Mouse (Mus musculus): ENCODE measurements around the gene Phf19. TPM values are rescaled to one million over a fixed set of nuclear protein-coding genes. Genes with fewer than 3 reads are reported as not detected.

Phf19 gene
- total and polyA plus RNA-seq, 3 experiments, result 10.2 to 26.2 TPM; not detected in 1

DNA sequence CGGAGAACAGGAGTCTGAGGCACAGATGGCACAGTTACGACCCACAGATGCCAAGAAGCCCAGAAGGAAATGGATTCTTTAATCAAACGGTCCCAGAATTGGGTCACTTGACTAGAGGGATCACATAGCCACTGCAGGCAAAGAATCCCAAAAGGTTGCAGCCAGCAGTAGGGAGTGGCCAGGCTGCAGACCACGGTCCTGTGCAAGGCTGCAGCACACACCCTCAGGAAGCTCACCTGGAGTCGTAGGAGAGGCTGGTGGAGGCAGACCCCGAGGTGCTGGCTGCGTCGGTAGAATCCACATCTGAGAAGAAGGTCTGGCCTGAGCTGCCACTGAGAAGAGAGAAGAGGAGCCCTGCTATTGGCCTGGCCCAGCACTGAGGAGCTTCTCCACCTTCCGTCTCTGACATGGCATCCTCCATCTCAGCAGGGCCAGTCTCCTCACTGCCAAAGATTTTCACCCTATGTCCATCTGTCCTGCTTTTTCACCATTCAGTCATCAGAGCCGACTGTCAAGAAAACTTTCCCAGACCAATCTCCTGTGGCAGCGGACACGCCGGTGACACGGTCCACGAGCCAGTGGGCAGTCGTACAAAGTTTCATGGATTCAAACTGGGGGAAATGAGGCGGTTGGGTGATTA lies 16.9 kb downstream of the Phf19 start:
- no peak for DNase-seq (ENCODE audit: low read depth, low spot score)
- no peaks in the 10 kb centered on the region for H3K27me3 ChIP-seq (ENCODE audit: control insufficient read depth in 1 of 2, insufficient read depth in 2 of 2, low read length in 2 of 2)
- H3K4me1 ChIP-seq (ENCODE audit: control insufficient read depth in 1 of 2, insufficient read depth in 2 of 2, low read length in 2 of 2), result no peaks in the 10 kb centered on the region
- H3K36me3 ChIP-seq (ENCODE audit: control insufficient read depth in 1 of 2, insufficient read depth in 2 of 2, low read length in 2 of 2), result no peaks in the 10 kb centered on the region
- H3K79me2 ChIP-seq (ENCODE audit: control insufficient read depth, insufficient read depth, low read length, poor library complexity), result no peaks in the 10 kb centered on the region
- no peak overlapping the region for H3K9ac ChIP-seq (ENCODE audit: control insufficient read depth, low read depth, low read length, poor library complexity, severe bottlenecking)
- no peaks in the 10 kb centered on the region for H3K9me3 ChIP-seq (replicated peaks; ENCODE audit: insufficient read depth, low read length)
- TF ChIP-seq TCF12 (IDR thresholded peaks at IDR 0.05; ENCODE audit: low read depth, low read length) (no peak), MEF2A (IDR thresholded peaks at IDR 0.05; ENCODE audit: extremely low read depth, insufficient replicate concordance, low read depth, low read length, poor library complexity, severe bottlenecking) (no peak), BHLHE40 (IDR thresholded peaks at IDR 0.05; ENCODE audit: borderline replicate concordance, low read depth, low read length) (no peak), NELFE (IDR thresholded peaks at IDR 0.05; ENCODE audit: low read depth, low read length) (no peak), ZKSCAN1 (IDR thresholded peaks at IDR 0.05; ENCODE audit: low read depth, low read length) (no peak), MXI1 (IDR thresholded peaks at IDR 0.05; ENCODE audit: low read depth, low read length) (no peak), E2F4 (IDR thresholded peaks at IDR 0.05; ENCODE audit: borderline replicate concordance, low read depth, low read length) (no peak), MAX (IDR thresholded peaks at IDR 0.05; ENCODE audit: low read length) (no peak), CTCF (IDR thresholded peaks at IDR 0.05 in 2 of 3, conservative IDR thresholded peaks at IDR 0.05 in 1 of 3; ENCODE audit: control insufficient read depth in 1 of 3, insufficient read depth in 1 of 3, low read depth in 2 of 3, low read length in 3 of 3, poor library complexity in 1 of 3, severe bottlenecking in 1 of 3) (no peak), NRF1 (IDR thresholded peaks at IDR 0.05; ENCODE audit: insufficient read depth, low read depth, low read length, poor library complexity, severe bottlenecking) (no peak), RAD21 (IDR thresholded peaks at IDR 0.05; ENCODE audit: low read depth, low read length) (no peak), TAL1 (IDR thresholded peaks at IDR 0.05; ENCODE audit: low read length) (no peak), SMC3 (IDR thresholded peaks at IDR 0.05; ENCODE audit: low read depth, low read length) (no peak), CHD1 (IDR thresholded peaks at IDR 0.05; ENCODE audit: low read depth, low read length) (no peak), EP300 (IDR thresholded peaks at IDR 0.05; ENCODE audit: low read depth in 1 of 2, low read length in 2 of 2) (no peak), UBTF (IDR thresholded peaks at IDR 0.05; ENCODE audit: borderline replicate concordance, insufficient read depth, low read depth, low read length) (no peak), TBP (IDR thresholded peaks at IDR 0.05; ENCODE audit: low read depth, low read length) (no peak)
- no peak overlapping the region for H3K27ac ChIP-seq (ENCODE audit: control insufficient read depth, low read depth, low read length)
- no peak overlapping the region for H3K4me3 ChIP-seq (ENCODE audit: control insufficient read depth in 1 of 2, insufficient read depth in 1 of 2, low read depth in 2 of 2, low read length in 2 of 2)

DNA sequence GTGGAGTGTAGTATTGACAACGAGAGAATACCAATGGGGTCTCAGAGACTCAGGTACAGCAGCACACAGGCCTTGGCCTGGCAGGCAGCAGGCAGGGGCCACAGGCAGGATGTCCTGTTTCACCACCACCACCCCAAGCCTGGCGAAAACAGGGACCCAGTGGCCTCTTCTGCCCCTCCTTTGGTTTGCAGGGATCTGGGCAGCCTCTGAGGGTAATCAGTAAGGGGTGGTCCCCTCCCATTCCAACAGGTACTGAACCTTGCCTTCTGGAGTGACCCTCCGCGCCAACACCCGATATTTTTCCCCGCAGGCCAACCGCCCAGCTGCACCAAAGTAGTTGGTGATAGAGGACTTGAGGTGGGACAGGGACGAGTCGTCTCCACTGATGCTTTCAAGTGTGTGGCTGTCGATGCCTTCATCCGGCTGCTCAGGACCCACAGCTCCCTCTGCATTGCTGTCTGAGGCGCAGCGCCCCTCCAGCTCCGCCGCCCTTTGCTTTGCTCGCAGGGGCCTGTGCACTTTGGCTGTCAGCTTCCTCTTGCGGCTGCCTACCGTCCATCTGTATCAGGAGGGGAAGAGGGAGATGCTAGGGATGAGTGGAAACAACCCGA lies 18.2 kb downstream of the Phf19 start:
- H3K4me1 ChIP-seq (ENCODE audit: control insufficient read depth in 1 of 2, insufficient read depth in 2 of 2, low read length in 2 of 2), result no peaks in the 10 kb centered on the region
- TF ChIP-seq ZNF384 (IDR thresholded peaks at IDR 0.05; ENCODE audit: low read depth, low read length), result no peak
- TF ChIP-seq HCFC1 (IDR thresholded peaks at IDR 0.05; ENCODE audit: low read depth, low read length), result no peak
- no peak for TF ChIP-seq POLR2AphosphoS2 (IDR thresholded peaks at IDR 0.05; ENCODE audit: low read length)
- TF ChIP-seq JUND (IDR thresholded peaks at IDR 0.05; ENCODE audit: low read depth, low read length), result no peak
- TF ChIP-seq RCOR1 (IDR thresholded peaks at IDR 0.05; ENCODE audit: low read depth, low read length), result no peak
- no peaks in the 10 kb centered on the region for H3K9me3 ChIP-seq (replicated peaks; ENCODE audit: insufficient read depth, low read length)
- no peak overlapping the region for H3K27ac ChIP-seq (ENCODE audit: control insufficient read depth, low read depth, low read length)
- H3K36me3 ChIP-seq (ENCODE audit: control insufficient read depth in 1 of 2, insufficient read depth in 2 of 2, low read length in 2 of 2), result no peaks in the 10 kb centered on the region
- H3K79me2 ChIP-seq (ENCODE audit: control insufficient read depth, insufficient read depth, low read length, poor library complexity), result no peaks in the 10 kb centered on the region
- no peaks in the 10 kb centered on the region for H3K27me3 ChIP-seq (ENCODE audit: control insufficient read depth in 1 of 2, insufficient read depth in 2 of 2, low read length in 2 of 2)
- H3K9ac ChIP-seq (ENCODE audit: control insufficient read depth, low read depth, low read length, poor library complexity, severe bottlenecking), result no peak overlapping the region
- no peak overlapping the region for H3K4me3 ChIP-seq (ENCODE audit: control insufficient read depth in 1 of 2, insufficient read depth in 1 of 2, low read depth in 2 of 2, low read length in 2 of 2)
- DNase-seq (ENCODE audit: low read depth, low spot score), result no peak

Measured in MEL (cell line).